Mouse (Mus musculus) lung, postnatal 0 days (tissue): ENCODE results near the gene Hbb-bh2. TPM values are rescaled to one million over a fixed set of nuclear protein-coding genes. Genes with fewer than 3 reads are reported as not detected.

Experiments
- ATAC-seq: fragments of 200-750 bp; cut with Nextera tagmentation; 2 replicates; pipeline ENCODE4 v1.8.0; 2017; ENCODE audit warnings: moderate library complexity
- DNase-seq: peaks from one replicate; pipeline ENCODE4 v3.0.0-alpha.2; 2016; ENCODE audit warnings: low spot score
- H3K27ac ChIP-seq: fragments of 300-500 bp; sonication (generic); 2 replicates; pipeline ENCODE4 v1.5.1; 2014; ENCODE audit warnings: antibody characterized with exemption, mild to moderate bottlenecking, low read length, mixed read lengths
- H3K27me3 ChIP-seq: fragments of 300-500 bp; sonication (generic); replicated peaks from 2 replicates; pipeline ENCODE4 v1.6.1; 2014; ENCODE audit warnings: low read length, mixed read lengths; ENCODE audit not compliant: insufficient read depth
- H3K36me3 ChIP-seq: fragments of 300-500 bp; sonication (generic); 2 replicates; pipeline ENCODE4 v1.6.1; 2014; ENCODE audit warnings: low read length, mixed read lengths; ENCODE audit not compliant: insufficient read depth
- H3K4me1 ChIP-seq: fragments of 300-500 bp; sonication (generic); 2 replicates; pipeline ENCODE4 v1.6.1; 2014; ENCODE audit warnings: antibody characterized with exemption, low read depth, low read length, mixed read lengths; ENCODE audit not compliant: insufficient read depth
- H3K4me2 ChIP-seq: fragments of 300-500 bp; sonication (generic); replicated peaks from 2 replicates; pipeline ENCODE4 v1.6.1; 2014; ENCODE audit warnings: low read depth, mild to moderate bottlenecking, low read length, moderate library complexity, mixed read lengths
- H3K4me3 ChIP-seq: fragments of 300-500 bp; sonication (generic); 2 replicates; pipeline ENCODE4 v1.5.1; 2014; ENCODE audit warnings: low read depth, low read length
- H3K9ac ChIP-seq: fragments of 300-500 bp; sonication (generic); replicated peaks from 2 replicates; pipeline ENCODE4 v1.6.1; 2014; ENCODE audit warnings: low read depth, mild to moderate bottlenecking
- H3K9me3 ChIP-seq: fragments of 300-500 bp; sonication (generic); 2 replicates; pipeline ENCODE4 v1.6.1; 2016; ENCODE audit warnings: low read length, mixed read lengths
- CTCF ChIP-seq: IDR thresholded peaks from 2 replicates; pipeline ENCODE4 v1.5.1; 2016; ENCODE audit warnings: antibody characterized with exemption, mild to moderate bottlenecking
- EP300 ChIP-seq: IDR thresholded peaks from 2 replicates; pipeline ENCODE4 v1.6.1; 2016; ENCODE audit warnings: antibody characterized with exemption, mild to moderate bottlenecking, control low read depth
- WGBS: fragments of 180-500 bp; shearing (Covaris S2); extraction: QIAGEN DNeasy Blood & Tissue Kit; methylation state at CpG from one replicate; pipeline ENCODE4 v1.1.7; 2014; 5-methylcytosine and 5-hydroxymethylcytosine counted together
- polyA plus RNA-seq: library from polyadenylated mRNA; unstranded; fragments of >200 nt; fragmentation: Nextera tagmentation; extraction: Ambion mirVana; gene quantifications from 2 replicates; pipeline ENCODE4 v1.2.1, GENCODE M21; 2015

Hbb-bh2 gene
- not detected in 2 replicates for polyA plus RNA-seq

- 57% methylated on average over 3 of the region's 3 CpGs for WGBS
- H3K36me3 ChIP-seq: no peaks in the 10 kb centered on the region
- no peak for TF ChIP-seq CTCF
- TF ChIP-seq EP300: no peak
- H3K4me3 ChIP-seq: no peak within 1 kb of the TSS
- DNase-seq (no peak), ATAC-seq (no peak)
- no peaks in the 10 kb centered on the region for H3K9me3 ChIP-seq
- H3K27me3 ChIP-seq: no peaks in the 10 kb centered on the region
- no peaks in the 10 kb centered on the region for H3K4me1 ChIP-seq
- no peak within 1 kb of the TSS for H3K27ac ChIP-seq
- H3K9ac ChIP-seq: no peak within 1 kb of the TSS
- H3K4me2 ChIP-seq: no peak within 1 kb of the TSS
These were observed at the start of gene Hbb-bh2 for GRCm38 (mm10) chr7:103840268-103840667. Hbb-bh2 (minus strand) TSS chr7:103840520.

GRCm38 (mm10) chr7:103886152-103886551, 45.8 kb upstream of the Hbb-bh2 start, which contains the start of gene Olfr66:
Olfr66 (minus strand) TSS chr7:103886252.
- Histone ChIP-seq H3K27me3 (no peaks in the 10 kb centered on the region), H3K9ac (no peak within 1 kb of the TSS), H3K36me3 (no peaks in the 10 kb centered on the region), H3K4me1 (no peaks in the 10 kb centered on the region), H3K27ac (no peak within 1 kb of the TSS), H3K4me2 (no peak within 1 kb of the TSS), H3K9me3 (no peaks in the 10 kb centered on the region), H3K4me3 (no peak within 1 kb of the TSS)
- ATAC-seq (no peak), DNase-seq (no peak)
- TF ChIP-seq EP300: no peak
- no peak for TF ChIP-seq CTCF

GRCm38 (mm10) chr7:103877093-103877492, 36.8 kb upstream of the Hbb-bh2 start:
- H3K27ac ChIP-seq: no peak overlapping the region
- WGBS: 67% methylated on average over 2 of the region's 2 CpGs
- ATAC-seq (no peak), DNase-seq (no peak)
- H3K4me3 ChIP-seq: no peak overlapping the region
- H3K27me3 ChIP-seq: no peaks in the 10 kb centered on the region
- no peak for TF ChIP-seq CTCF
- TF ChIP-seq EP300: no peak
- no peaks in the 10 kb centered on the region for H3K36me3 ChIP-seq
- no peaks in the 10 kb centered on the region for H3K9me3 ChIP-seq
- H3K4me1 ChIP-seq: no peaks in the 10 kb centered on the region
- no peak overlapping the region for H3K4me2 ChIP-seq
- H3K9ac ChIP-seq: no peak overlapping the region

GRCm38 (mm10) chr7:103874451-103874850, 34.1 kb upstream of the Hbb-bh2 start:
- Histone ChIP-seq H3K36me3 (no peaks in the 10 kb centered on the region), H3K27ac (no peak overlapping the region), H3K4me2 (no peak overlapping the region), H3K9ac (no peak overlapping the region), H3K27me3 (no peaks in the 10 kb centered on the region), H3K4me3 (no peak overlapping the region), H3K4me1 (no peaks in the 10 kb centered on the region), H3K9me3 (no peaks in the 10 kb centered on the region)
- DNase-seq (no peak), ATAC-seq (no peak)
- 41% methylated on average over 5 of the region's 5 CpGs for WGBS
- TF ChIP-seq CTCF (no peak), EP300 (no peak)

GRCm38 (mm10) chr7:103873064-103873463, 32.7 kb upstream of the Hbb-bh2 start:
- no peak for ATAC-seq
- Histone ChIP-seq H3K9ac (no peak overlapping the region), H3K9me3 (no peaks in the 10 kb centered on the region), H3K27ac (no peak overlapping the region), H3K4me1 (no peaks in the 10 kb centered on the region), H3K4me3 (no peak overlapping the region), H3K36me3 (no peaks in the 10 kb centered on the region), H3K4me2 (no peak overlapping the region), H3K27me3 (no peaks in the 10 kb centered on the region)
- TF ChIP-seq CTCF (no peak; the same call in 1 of the 2 replicates), EP300 (no peak)
- 3% methylated on average over 1 of the region's 1 CpGs for WGBS
- peak; percentile 4 for DNase-seq

GRCm38 (mm10) chr7:103870667-103871066, 30.3 kb upstream of the Hbb-bh2 start:
- DNase-seq: no peak
- no peak overlapping the region for H3K27ac ChIP-seq
- ATAC-seq: no peak; the same call in 1 of the 2 replicates

GRCm38 (mm10) chr7:103865716-103866115, 25.4 kb upstream of the Hbb-bh2 start:
- Histone ChIP-seq H3K9ac (no peak overlapping the region), H3K4me3 (no peak overlapping the region), H3K9me3 (no peaks in the 10 kb centered on the region), H3K4me2 (no peak overlapping the region), H3K27ac (no peak overlapping the region), H3K4me1 (no peaks in the 10 kb centered on the region), H3K36me3 (no peaks in the 10 kb centered on the region), H3K27me3 (no peaks in the 10 kb centered on the region)
- TF ChIP-seq CTCF (no peak), EP300 (no peak)
- ATAC-seq (no peak), DNase-seq (no peak)

More at GRCm38 (mm10) chr7:103870667-103871066, 30.3 kb upstream of the Hbb-bh2 start:
- Histone ChIP-seq H3K4me2 (no peak overlapping the region), H3K4me3 (no peak overlapping the region), H3K27me3 (no peaks in the 10 kb centered on the region), H3K4me1 (no peaks in the 10 kb centered on the region), H3K9me3 (no peaks in the 10 kb centered on the region), H3K36me3 (no peaks in the 10 kb centered on the region), H3K9ac (no peak overlapping the region)
- TF ChIP-seq CTCF: no peak
- TF ChIP-seq EP300: no peak
